Mouse (Mus musculus): ENCODE data around the gene Ddx5.
"Not testable (repeated sequence)": the region's sequence is repeated elsewhere in the genome, so short reads cannot be mapped to it uniquely, and the experiment has no call there.

Ddx5 gene

GRCm38 (mm10) chr11:106762139-106762799 is 26.7 kb downstream of the Ddx5 start:
- DNase-seq (ENCODE audit: low spot score), result no peak

GRCm38 (mm10) chr11:106760511-106760910 is 28.5 kb downstream of the Ddx5 start:
- no peak for DNase-seq (ENCODE audit: low spot score)

- DNase-seq (ENCODE audit: low spot score), result no peak
Measured at GRCm38 (mm10) chr11:106759028-106759427, 30.0 kb downstream of the Ddx5 start.

GRCm38 (mm10) chr11:106755583-106755982 is 33.4 kb downstream of the Ddx5 start:
- no peak for DNase-seq (ENCODE audit: low spot score)

- DNase-seq (ENCODE audit: low spot score), result no peak
Measured at GRCm38 (mm10) chr11:106753314-106753713, 35.7 kb downstream of the Ddx5 start.

GRCm38 (mm10) chr11:106752103-106752502 is 36.9 kb downstream of the Ddx5 start:
- no peak for DNase-seq (ENCODE audit: low spot score)

GRCm38 (mm10) chr11:106751039-106752018 is 37.7 kb downstream of the Ddx5 start, which contains the start of gene Milr1:
Gene Milr1, plus strand, starts transcription at chr11:106751226.
- no peak for DNase-seq (ENCODE audit: low spot score)

GRCm38 (mm10) chr11:106750121-106750751 is 38.7 kb downstream of the Ddx5 start, which contains the start of gene Pecam1:
Gene Pecam1, minus strand, starts transcription at chr11:106750628.
- no peak for DNase-seq (ENCODE audit: low spot score)

- not testable (repeated sequence) for DNase-seq (ENCODE audit: low spot score)
Measured at GRCm38 (mm10) chr11:106749557-106750120, 39.3 kb downstream of the Ddx5 start.

- no peak for DNase-seq (ENCODE audit: low spot score)
Measured at GRCm38 (mm10) chr11:106744949-106745348, 44.0 kb downstream of the Ddx5 start.

GRCm38 (mm10) chr11:106742388-106742841 is 46.6 kb downstream of the Ddx5 start:
- DNase-seq (ENCODE audit: low spot score), result no peak

- no peak for DNase-seq (ENCODE audit: low spot score)
Measured at GRCm38 (mm10) chr11:106741826-106742225, 47.2 kb downstream of the Ddx5 start.

- no peak for DNase-seq (ENCODE audit: low spot score)
Measured at GRCm38 (mm10) chr11:106741232-106741631, 47.8 kb downstream of the Ddx5 start.

- not testable (repeated sequence) for DNase-seq (ENCODE audit: low spot score)
Measured at GRCm38 (mm10) chr11:106740724-106741123, 48.3 kb downstream of the Ddx5 start.

- no peak for DNase-seq (ENCODE audit: low spot score)
Measured at GRCm38 (mm10) chr11:106739116-106739515, 49.9 kb downstream of the Ddx5 start.

GRCm38 (mm10) chr11:106737178-106737621 is 51.8 kb downstream of the Ddx5 start:
- DNase-seq (ENCODE audit: low spot score), result no peak

GRCm38 (mm10) chr11:106736614-106737013 is 52.4 kb downstream of the Ddx5 start:
- no peak for DNase-seq (ENCODE audit: low spot score)

GRCm38 (mm10) chr11:106730714-106731113 is 58.3 kb downstream of the Ddx5 start:
- no peak for DNase-seq (ENCODE audit: low spot score)
